Mouse (Mus musculus) left cerebral cortex, postnatal 4 days (tissue): ENCODE measurements at regions not wholly inside any gene's neighbourhood (a gene's known extent, or its start where the extent isn't known, plus 50 kb on each side); places are given as distances from the start of the nearest gene placed in this dataset.
"Not testable (repeated sequence)": the region's sequence is repeated elsewhere in the genome, so short reads cannot be mapped to it uniquely, and the experiment has no call there.

ENCODE experiments used
- DNase-seq: peaks from one replicate; pipeline ENCODE4 v3.0.0-alpha.2; 2022
- intact Hi-C: fragments of 180-260 bp; cut with DNase I; formaldehyde crosslinking; loops from one replicate; pipeline ENCODE4 v1.15.1; 2025

GRCm38 (mm10) chr3:21606846-21607245 lies 469.6 kb upstream of the Tbl1xr1 start:
- DNase-seq = no peak
- intact Hi-C loops = no loop called here

GRCm38 (mm10) chr3:21610231-21610630 lies 466.2 kb upstream of the Tbl1xr1 start:
- no peak for DNase-seq
- intact Hi-C loops = no loop called here

GRCm38 (mm10) chr3:21621745-21622144 lies 454.7 kb upstream of the Tbl1xr1 start:
- intact Hi-C loops = no loop called here
- no peak for DNase-seq

GRCm38 (mm10) chr3:21625039-21625438 lies 451.4 kb upstream of the Tbl1xr1 start:
- intact Hi-C loops = no loop called here
- DNase-seq = no peak

- intact Hi-C loops = no loop called here
- peak; percentile 12 for DNase-seq
Measured at GRCm38 (mm10) chr3:21626029-21626428, 450.4 kb upstream of the Tbl1xr1 start.

GRCm38 (mm10) chr3:21627048-21627447 lies 449.4 kb upstream of the Tbl1xr1 start:
- intact Hi-C loops, DNase-seq: not testable (repeated sequence)

GRCm38 (mm10) chr3:21633600-21634221 lies 442.7 kb upstream of the Tbl1xr1 start:
- intact Hi-C loops = no loop called here

GRCm38 (mm10) chr3:21634675-21635204 lies 441.7 kb upstream of the Tbl1xr1 start:
- intact Hi-C loops = no loop called here
- DNase-seq = no peak

More at GRCm38 (mm10) chr3:21633600-21634221, 442.7 kb upstream of the Tbl1xr1 start:
- peak; percentile 61 for DNase-seq

- DNase-seq = peak; percentile 66
- intact Hi-C loops = no loop called here
Measured at GRCm38 (mm10) chr3:21638886-21639285, 437.6 kb upstream of the Tbl1xr1 start.

GRCm38 (mm10) chr3:21639576-21639975 lies 436.9 kb upstream of the Tbl1xr1 start:
- intact Hi-C loops = no loop called here

GRCm38 (mm10) chr3:21644086-21644485 lies 432.4 kb upstream of the Tbl1xr1 start:
- peak; percentile 42 for DNase-seq
- intact Hi-C loops = loop anchor here (10.0 kb wide), 1 partner anchor 431 kb away; the partner anchor contains the start of gene Tbl1xr1

More at GRCm38 (mm10) chr3:21639576-21639975, 436.9 kb upstream of the Tbl1xr1 start:
- no peak for DNase-seq

GRCm38 (mm10) chr3:21645268-21645667 lies 431.2 kb upstream of the Tbl1xr1 start:
- DNase-seq = no peak
- intact Hi-C loops = loop anchor here (10.0 kb wide), 1 partner anchor 430 kb away; the partner anchor contains the start of gene Tbl1xr1

- intact Hi-C loops = loop anchor here (10.0 kb wide), 1 partner anchor 425 kb away; the partner anchor contains the start of gene Tbl1xr1
- DNase-seq = no peak
Measured at GRCm38 (mm10) chr3:21649885-21650469, 426.5 kb upstream of the Tbl1xr1 start.

- DNase-seq = no peak
- intact Hi-C loops = no loop called here
Measured at GRCm38 (mm10) chr3:21655301-21655700, 421.2 kb upstream of the Tbl1xr1 start.

- DNase-seq = no peak
- intact Hi-C loops = no loop called here
Measured at GRCm38 (mm10) chr3:21667349-21668143, 408.9 kb upstream of the Tbl1xr1 start.

GRCm38 (mm10) chr3:21671885-21672284 lies 404.6 kb upstream of the Tbl1xr1 start:
- no peak for DNase-seq
- intact Hi-C loops = no loop called here

- intact Hi-C loops = no loop called here
- DNase-seq = no peak
Measured at GRCm38 (mm10) chr3:21672492-21672891, 404.0 kb upstream of the Tbl1xr1 start.

GRCm38 (mm10) chr3:21673466-21673865 lies 403.0 kb upstream of the Tbl1xr1 start:
- intact Hi-C loops = no loop called here
- no peak for DNase-seq

- DNase-seq = no peak
- intact Hi-C loops = no loop called here
Measured at GRCm38 (mm10) chr3:21678265-21678664, 398.2 kb upstream of the Tbl1xr1 start.

GRCm38 (mm10) chr3:21678734-21679133 lies 397.7 kb upstream of the Tbl1xr1 start:
- intact Hi-C loops = no loop called here
- no peak for DNase-seq

GRCm38 (mm10) chr3:21697980-21698672 lies 378.3 kb upstream of the Tbl1xr1 start:
- DNase-seq, intact Hi-C loops: not testable (repeated sequence)
